Mouse (Mus musculus) CD4-positive, CD25-positive, alpha-beta regulatory T cell, adult 2 months (primary cell): Measurements from ENCODE around the gene Gal3st1.
"Not testable (repeated sequence)": the region's sequence is repeated elsewhere in the genome, so short reads cannot be mapped to it uniquely, and the experiment has no call there.

Source experiments
- DNase-seq: peaks from one replicate; pipeline ENCODE4 v3.0.0-alpha.2; 2012; ENCODE audit warnings: low read depth, low spot score

Gal3st1 gene

GRCm38 (mm10) chr11:3982275-3983209, 894 bp upstream of the Gal3st1 start:
- no peak for DNase-seq

- no peak for DNase-seq
Observed at GRCm38 (mm10) chr11:3983863-3984745, 668 bp downstream of the Gal3st1 start.

GRCm38 (mm10) chr11:3989748-3990147, 6.3 kb downstream of the Gal3st1 start:
- DNase-seq, result no peak

GRCm38 (mm10) chr11:3993132-3993531, 9.7 kb downstream of the Gal3st1 start:
- DNase-seq, result no peak

- DNase-seq, result no peak
Observed at GRCm38 (mm10) chr11:3993914-3994313, 10.5 kb downstream of the Gal3st1 start.

- DNase-seq, result no peak
Observed at GRCm38 (mm10) chr11:3995511-3995910, 12.1 kb downstream of the Gal3st1 start.

GRCm38 (mm10) chr11:3996840-3997239, 13.4 kb downstream of the Gal3st1 start:
- no peak for DNase-seq

GRCm38 (mm10) chr11:3997978-3998720, 14.7 kb downstream of the Gal3st1 start:
- DNase-seq, result peak; percentile 9

GRCm38 (mm10) chr11:3999547-3999946, 16.1 kb downstream of the Gal3st1 start:
- no peak for DNase-seq

GRCm38 (mm10) chr11:4001603-4002002, 18.2 kb downstream of the Gal3st1 start:
- peak; percentile 76 for DNase-seq

- DNase-seq, result no peak
Observed at GRCm38 (mm10) chr11:4005220-4005805, 21.9 kb downstream of the Gal3st1 start.

- DNase-seq, result no peak
Observed at GRCm38 (mm10) chr11:4006462-4006861, 23.0 kb downstream of the Gal3st1 start.

- no peak for DNase-seq
Observed at GRCm38 (mm10) chr11:4012616-4013015, 29.2 kb downstream of the Gal3st1 start.

GRCm38 (mm10) chr11:4015796-4016195, 32.4 kb downstream of the Gal3st1 start:
- not testable (repeated sequence) for DNase-seq

- not testable (repeated sequence) for DNase-seq
Observed at GRCm38 (mm10) chr11:4022111-4022510, 38.7 kb downstream of the Gal3st1 start.

GRCm38 (mm10) chr11:4023321-4023720, 39.9 kb downstream of the Gal3st1 start:
- DNase-seq, result no peak

GRCm38 (mm10) chr11:4027066-4027465, 43.6 kb downstream of the Gal3st1 start:
- DNase-seq, result no peak

- DNase-seq, result no peak
Observed at GRCm38 (mm10) chr11:4027561-4028334, 44.3 kb downstream of the Gal3st1 start.

GRCm38 (mm10) chr11:4029343-4029742, 45.9 kb downstream of the Gal3st1 start:
- DNase-seq, result no peak
